Mouse (Mus musculus): ENCODE results near the gene Ncstn. TPM values are rescaled to one million over a fixed set of nuclear protein-coding genes. Genes with fewer than 3 reads are reported as not detected.

The Ncstn gene
- polyA plus RNA-seq, 1 experiment, result 94.0 TPM

GRCm38 (mm10) chr1:172029914-172030313, 52.7 kb downstream of the Ncstn start:
- Histone ChIP-seq H3K4me1 (ENCODE audit: control insufficient read depth, insufficient read depth, low read length) (peaks cover 2% of the 10 kb centered on the region; the same call in 1 of the 2 replicates), H3K36me3 (ENCODE audit: control insufficient read depth, insufficient read depth, low read length) (no peaks in the 10 kb centered on the region), H3K4me3 (ENCODE audit: insufficient read depth, low read depth, low read length) (no peak overlapping the region), H3K27me3 (replicated peaks; ENCODE audit: control insufficient read depth, insufficient read depth, low read length) (no peaks in the 10 kb centered on the region), H3K27ac (ENCODE audit: insufficient read depth, low read depth, low read length) (no peak overlapping the region)
- no peak for TF ChIP-seq CTCF (conservative IDR thresholded peaks at IDR 0.05; ENCODE audit: insufficient read depth, insufficient read length, low read depth, low read length)
- TF ChIP-seq POLR2A (IDR thresholded peaks at IDR 0.05; ENCODE audit: low read depth, low read length), result no peak
- WGBS, result 96% methylated on average over 2 of the region's 2 CpGs
- DNase-seq, result no peak

GRCm38 (mm10) chr1:172028394-172029275, 54.0 kb downstream of the Ncstn start, which contains the start of gene Vangl2:
Gene Vangl2 (minus strand): TSS chr1:172028444.
- peaks cover 2% of the 10 kb centered on the region; the same call in 1 of the 2 replicates for H3K4me1 ChIP-seq (ENCODE audit: control insufficient read depth, insufficient read depth, low read length)
- no peak within 1 kb of the TSS for H3K27ac ChIP-seq (ENCODE audit: insufficient read depth, low read depth, low read length)
- no peaks in the 10 kb centered on the region for H3K36me3 ChIP-seq (ENCODE audit: control insufficient read depth, insufficient read depth, low read length)
- 80% methylated on average over 21 of the region's 21 CpGs for WGBS
- H3K27me3 ChIP-seq (replicated peaks; ENCODE audit: control insufficient read depth, insufficient read depth, low read length), result no peaks in the 10 kb centered on the region
- peak within 1 kb of the TSS; percentile 84; the same call in 1 of the 2 replicates for H3K4me3 ChIP-seq (ENCODE audit: insufficient read depth, low read depth, low read length)
- no peak for TF ChIP-seq POLR2A (IDR thresholded peaks at IDR 0.05; ENCODE audit: low read depth, low read length)
- TF ChIP-seq CTCF (conservative IDR thresholded peaks at IDR 0.05; ENCODE audit: insufficient read depth, insufficient read length, low read depth, low read length), result no peak
- no peak for DNase-seq

GRCm38 (mm10) chr1:172027809-172028102, 54.8 kb downstream of the Ncstn start:
- WGBS, result 24% methylated on average over 10 of the region's 10 CpGs
- H3K27ac ChIP-seq (ENCODE audit: insufficient read depth, low read depth, low read length), result no peak overlapping the region
- peaks cover 2% of the 10 kb centered on the region; the same call in 1 of the 2 replicates for H3K4me1 ChIP-seq (ENCODE audit: control insufficient read depth, insufficient read depth, low read length)
- no peak for TF ChIP-seq POLR2A (IDR thresholded peaks at IDR 0.05; ENCODE audit: low read depth, low read length)
- no peak for TF ChIP-seq CTCF (conservative IDR thresholded peaks at IDR 0.05; ENCODE audit: insufficient read depth, insufficient read length, low read depth, low read length)
- no peak for DNase-seq
- no peaks in the 10 kb centered on the region for H3K27me3 ChIP-seq (replicated peaks; ENCODE audit: control insufficient read depth, insufficient read depth, low read length)
- H3K4me3 ChIP-seq (ENCODE audit: insufficient read depth, low read depth, low read length), result peak overlapping the region; percentile 84; the same call in 1 of the 2 replicates
- no peaks in the 10 kb centered on the region for H3K36me3 ChIP-seq (ENCODE audit: control insufficient read depth, insufficient read depth, low read length)

DNA sequence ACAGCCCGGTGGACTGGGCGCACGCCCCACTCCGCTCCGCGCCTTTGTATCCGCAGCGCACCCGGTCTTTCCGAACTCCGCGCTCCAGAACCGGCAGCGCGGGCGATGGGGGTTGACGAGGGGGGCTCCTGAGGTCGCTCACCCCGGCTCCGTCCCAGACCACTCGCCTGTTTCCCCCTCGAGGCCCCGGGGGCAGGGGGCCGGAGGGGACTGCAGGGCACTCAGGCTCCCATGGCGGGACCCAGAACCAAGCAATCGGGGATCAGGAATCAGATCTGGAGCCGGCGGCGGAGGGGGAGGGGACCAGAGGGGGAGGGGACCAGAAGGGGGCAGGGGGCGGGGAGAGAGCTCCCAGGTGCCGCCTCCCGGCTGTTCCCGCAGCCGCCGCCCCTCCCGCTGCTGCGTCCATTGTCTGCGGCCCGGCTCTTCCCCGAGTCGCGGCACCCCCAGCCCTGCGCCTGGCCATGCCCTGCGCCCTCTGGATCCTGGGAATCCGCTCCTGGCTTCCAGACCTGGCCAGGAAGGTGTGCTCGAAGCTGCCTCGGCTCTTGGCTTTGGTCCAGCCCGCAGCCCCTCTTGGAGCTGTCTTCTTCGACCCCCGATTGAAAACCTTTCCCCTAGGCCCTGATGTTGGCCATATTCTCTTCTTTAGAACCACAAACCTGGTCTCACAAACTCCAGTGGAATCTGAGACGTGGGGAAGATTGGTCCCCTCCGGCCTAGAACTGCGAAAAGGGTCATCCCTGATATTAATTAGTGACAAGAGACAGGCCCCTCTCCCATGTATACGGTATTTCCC, 55.4 kb downstream of the Ncstn start:
- TF ChIP-seq CTCF (conservative IDR thresholded peaks at IDR 0.05; ENCODE audit: insufficient read depth, insufficient read length, low read depth, low read length), result no peak
- TF ChIP-seq POLR2A (IDR thresholded peaks at IDR 0.05; ENCODE audit: low read depth, low read length), result no peak
- 2% methylated on average over 44 of the region's 54 CpGs for WGBS
- no peaks in the 10 kb centered on the region for H3K36me3 ChIP-seq (ENCODE audit: control insufficient read depth, insufficient read depth, low read length)
- H3K4me3 ChIP-seq (ENCODE audit: insufficient read depth, low read depth, low read length), result peak overlapping the region; percentile 84
- peaks cover 2% of the 10 kb centered on the region; the same call in 1 of the 2 replicates for H3K4me1 ChIP-seq (ENCODE audit: control insufficient read depth, insufficient read depth, low read length)
- H3K27ac ChIP-seq (ENCODE audit: insufficient read depth, low read depth, low read length), result no peak overlapping the region
- peak; percentile 87 for DNase-seq
- H3K27me3 ChIP-seq (replicated peaks; ENCODE audit: control insufficient read depth, insufficient read depth, low read length), result no peaks in the 10 kb centered on the region

- no peak for TF ChIP-seq POLR2A (IDR thresholded peaks at IDR 0.05; ENCODE audit: low read depth, low read length)
- TF ChIP-seq CTCF (conservative IDR thresholded peaks at IDR 0.05; ENCODE audit: insufficient read depth, insufficient read length, low read depth, low read length), result no peak
- Histone ChIP-seq H3K36me3 (ENCODE audit: control insufficient read depth, insufficient read depth, low read length) (no peaks in the 10 kb centered on the region), H3K27me3 (replicated peaks; ENCODE audit: control insufficient read depth, insufficient read depth, low read length) (no peaks in the 10 kb centered on the region), H3K27ac (ENCODE audit: insufficient read depth, low read depth, low read length) (no peak overlapping the region), H3K4me3 (ENCODE audit: insufficient read depth, low read depth, low read length) (peak overlapping the region; percentile 84), H3K4me1 (ENCODE audit: control insufficient read depth, insufficient read depth, low read length) (peaks cover 2% of the 10 kb centered on the region; the same call in 1 of the 2 replicates)
- WGBS, result 8% methylated on average over 23 of the region's 23 CpGs
- no peak for DNase-seq
These were observed 56.2 kb downstream of the Ncstn start for GRCm38 (mm10) chr1:172026201-172026901.

GRCm38 (mm10) chr1:172025201-172025904, 57.2 kb downstream of the Ncstn start:
- H3K4me1 ChIP-seq (ENCODE audit: control insufficient read depth, insufficient read depth, low read length), result peaks cover 2% of the 10 kb centered on the region; the same call in 1 of the 2 replicates
- WGBS, result 71% methylated on average over 8 of the region's 8 CpGs

More at GRCm38 (mm10) chr1:172025201-172025904, 57.2 kb downstream of the Ncstn start:
- H3K27me3 ChIP-seq (replicated peaks; ENCODE audit: control insufficient read depth, insufficient read depth, low read length), result no peaks in the 10 kb centered on the region
- no peak overlapping the region for H3K27ac ChIP-seq (ENCODE audit: insufficient read depth, low read depth, low read length)
- TF ChIP-seq POLR2A (IDR thresholded peaks at IDR 0.05; ENCODE audit: low read depth, low read length), result no peak
- H3K4me3 ChIP-seq (ENCODE audit: insufficient read depth, low read depth, low read length), result no peak overlapping the region
- H3K36me3 ChIP-seq (ENCODE audit: control insufficient read depth, insufficient read depth, low read length), result no peaks in the 10 kb centered on the region
- no peak for DNase-seq
